Mouse (Mus musculus): ENCODE results near the gene 1190007I07Rik. TPM values are rescaled to one million over a fixed set of nuclear protein-coding genes. Genes with fewer than 3 reads are reported as not detected.
A peak's percentile ranks its signal among the peaks of the same experiment; 100 is the strongest.
"Not testable (repeated sequence)": the region's sequence is repeated elsewhere in the genome, so short reads cannot be mapped to it uniquely, and the experiment has no call there.

Gene 1190007I07Rik
- total RNA-seq, 2 experiments from 2014 or later: 23.4 to 26.6 TPM

DNA sequence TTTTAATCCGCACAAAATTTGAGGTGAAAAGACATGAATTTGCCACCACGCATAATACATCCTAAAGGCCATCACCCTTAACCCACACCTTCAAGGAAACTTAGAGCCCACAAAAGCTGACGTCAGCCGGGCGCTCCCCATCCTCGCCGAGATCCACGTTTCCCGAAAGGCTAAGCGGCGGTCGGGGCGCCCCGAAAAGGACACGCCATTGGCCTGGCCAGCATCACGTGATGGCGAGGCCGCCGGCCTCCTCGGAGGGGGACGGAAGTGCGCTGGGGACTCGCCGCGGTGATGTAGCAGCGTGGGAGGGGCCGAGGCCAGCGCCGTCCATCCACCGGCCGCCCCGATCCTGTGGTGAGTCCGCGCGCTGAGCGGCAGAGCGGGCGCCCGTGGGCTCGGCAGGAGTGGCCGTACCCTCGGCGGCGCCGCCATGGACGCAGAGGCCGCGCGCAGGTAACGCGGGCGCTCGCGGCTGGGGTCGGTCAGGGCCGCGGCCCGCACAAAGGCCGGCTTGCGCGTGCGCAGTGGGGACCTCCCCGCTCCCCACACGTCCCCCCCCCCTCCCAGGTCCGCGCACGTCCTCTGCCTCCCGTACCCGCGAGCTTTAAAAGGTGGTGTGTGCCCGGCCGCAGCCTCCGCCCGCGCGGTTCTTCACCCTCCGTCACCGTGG lies 6.7 kb upstream of the 1190007I07Rik start, which contains the start of gene Tdg:
Gene Tdg (plus strand): TSS at position 243 of the 670 bp plus-strand sequence.
- DNase-seq: peak; percentile 95 to 96

DNA sequence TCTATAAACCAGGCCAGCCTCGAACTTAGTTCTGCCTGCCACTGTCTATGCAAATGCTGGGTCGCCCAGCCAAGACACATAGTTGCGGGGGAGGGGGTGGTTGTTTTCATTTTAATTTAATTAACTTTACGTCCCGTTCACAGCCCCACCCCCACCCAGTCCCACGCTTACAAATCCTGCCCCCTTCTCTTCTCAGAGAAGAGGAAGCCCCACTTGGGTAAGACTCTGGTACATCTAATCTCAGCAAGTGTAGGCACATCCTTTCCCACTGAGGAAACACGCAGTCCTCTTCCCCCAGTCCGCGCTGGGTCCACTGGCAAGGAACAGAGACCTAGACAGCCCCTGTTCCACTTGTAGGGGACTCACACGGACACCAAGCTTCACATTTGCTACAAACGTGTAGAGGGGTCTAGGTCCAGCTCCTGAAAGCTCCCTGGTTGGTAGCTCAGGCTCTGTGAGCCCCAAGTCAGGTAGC lies 6.1 kb upstream of the 1190007I07Rik start:
- no peak for DNase-seq

DNA sequence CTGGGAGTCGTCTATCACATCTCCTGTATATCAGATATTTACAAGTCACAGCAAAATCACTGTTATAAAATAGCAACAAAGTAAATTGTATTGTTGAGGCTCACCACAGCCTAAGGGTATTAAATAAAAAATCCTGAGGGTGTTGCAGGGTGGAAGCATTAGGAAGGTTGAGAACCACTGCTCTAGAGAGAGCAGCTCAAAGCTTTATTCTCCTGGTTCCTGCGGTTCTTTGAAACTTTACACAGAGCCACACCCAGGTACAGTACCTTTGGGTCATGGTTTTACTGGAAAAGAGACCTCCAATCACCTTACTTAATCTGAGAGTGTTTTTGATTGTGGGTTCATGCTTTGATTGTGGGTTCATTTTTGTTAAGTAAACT lies 515 bp upstream of the 1190007I07Rik start:
- not testable (repeated sequence) for DNase-seq

DNA sequence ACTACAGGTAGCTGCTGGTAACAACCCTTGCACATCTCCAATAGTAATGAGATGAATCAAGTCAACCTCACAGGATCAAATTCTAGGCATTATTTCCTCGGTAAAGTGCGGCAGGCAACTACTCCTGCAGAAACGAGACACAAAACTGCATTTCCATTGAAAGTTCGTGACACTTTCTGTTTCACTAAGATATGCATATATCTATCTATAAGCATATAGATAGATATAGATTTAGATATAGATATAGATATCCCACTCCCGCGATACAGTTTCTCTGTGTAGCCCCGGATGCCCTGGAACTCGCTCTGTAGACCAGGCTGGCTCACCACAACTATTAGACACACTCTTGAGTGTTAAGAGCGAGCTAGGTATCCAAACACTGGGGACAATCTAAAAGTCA lies 793 bp downstream of the 1190007I07Rik start:
- no peak for DNase-seq

DNA sequence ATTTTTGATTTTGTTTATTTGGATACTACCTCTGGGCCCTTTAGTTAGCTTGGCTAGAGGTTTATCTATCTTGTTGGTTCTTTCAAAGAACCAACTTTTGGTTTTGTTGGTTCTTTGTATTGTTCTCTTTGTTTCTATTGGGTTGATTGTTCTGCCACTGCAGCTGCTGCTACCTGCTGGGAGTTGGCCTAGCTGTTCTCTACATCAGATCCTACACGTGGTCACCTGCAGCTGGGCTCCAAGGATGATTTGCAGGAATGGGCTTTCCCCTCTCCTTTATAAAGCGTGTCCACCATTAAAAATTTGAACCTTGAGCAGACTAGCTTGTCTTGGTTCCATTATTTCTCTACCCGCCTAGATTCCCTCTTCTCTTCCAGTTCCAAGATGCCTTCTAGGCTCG lies 28.6 kb downstream of the 1190007I07Rik start:
- DNase-seq: not testable (repeated sequence)

DNA sequence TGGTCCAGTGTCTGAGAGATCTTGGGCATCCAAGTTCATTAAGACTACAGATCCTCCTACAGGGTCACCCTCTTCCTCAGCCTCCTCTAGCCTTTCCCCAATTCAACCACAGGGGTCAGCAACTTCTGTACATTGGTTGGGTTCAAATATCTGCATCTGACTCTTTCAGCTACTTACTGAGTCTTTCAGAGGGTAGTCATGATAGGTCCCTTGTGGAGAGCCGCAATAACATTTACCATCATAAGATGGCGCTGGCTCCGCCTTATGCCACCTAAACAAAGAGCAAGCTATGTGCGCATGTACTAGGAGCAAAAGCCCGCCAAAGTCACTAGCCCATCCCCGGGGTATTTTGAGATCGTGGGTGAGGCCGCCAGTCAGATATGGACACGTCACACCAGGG lies 33.4 kb downstream of the 1190007I07Rik start:
- not testable (repeated sequence) for DNase-seq

DNA sequence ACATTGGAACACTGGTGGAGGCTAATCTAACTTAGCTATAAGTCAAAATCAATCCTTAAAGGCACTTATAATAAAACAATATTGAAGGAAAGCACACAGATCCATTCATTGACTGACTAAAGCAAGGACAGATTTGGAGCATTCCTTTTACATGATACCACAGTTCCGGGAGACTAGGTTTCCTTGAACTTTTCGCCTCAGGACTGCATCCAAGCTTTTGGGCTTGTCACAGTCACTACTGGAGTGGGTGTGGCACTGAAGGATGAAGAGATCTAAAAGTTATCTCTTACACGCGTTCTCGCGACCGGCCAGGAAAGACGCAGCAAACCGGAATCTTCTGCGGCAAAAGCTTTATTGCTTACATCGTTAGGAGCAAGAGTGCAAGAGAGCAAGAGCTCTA lies 51.9 kb downstream of the 1190007I07Rik start:
- DNase-seq: peak in 1 of 2 experiments; percentile 4

Other genes starting within 250 kb of the 1190007I07Rik start
- not detected for gene Gm1553, start 130.6 kb downstream of the 1190007I07Rik start, total RNA-seq (2021)
- 10 to 100 TPM; 30.2 to 31.8 TPM for gene Tdg, start 6.6 kb upstream of the 1190007I07Rik start, total RNA-seq (2021)
- gene Glt8d2, start 67.4 kb upstream of the 1190007I07Rik start, total RNA-seq (2021): 1 to 10 TPM; 1.7 to 2.4 TPM
- 10 to 100 TPM; 28.5 to 32.5 TPM for gene Hcfc2, start 72.9 kb upstream of the 1190007I07Rik start, total RNA-seq (2021)
- 10 to 100 TPM; 19.4 to 19.6 TPM for gene Nfyb, start 140.9 kb upstream of the 1190007I07Rik start, total RNA-seq (2021)
- 100 to 1,000 TPM; 103 to 122 TPM for gene Txnrd1, start 210.7 kb upstream of the 1190007I07Rik start, total RNA-seq (2021)
- gene Eid3, start 243.4 kb upstream of the 1190007I07Rik start, total RNA-seq (2021): 1 to 10 TPM; 1.9 to 2.5 TPM